Mouse (Mus musculus) cerebellum, adult 9-10 months (tissue): ENCODE results near the gene Rln1.

Experiments
- DNase-seq: peaks from one replicate; pipeline ENCODE4 v3.0.0; 2022

Rln1 gene

DNA sequence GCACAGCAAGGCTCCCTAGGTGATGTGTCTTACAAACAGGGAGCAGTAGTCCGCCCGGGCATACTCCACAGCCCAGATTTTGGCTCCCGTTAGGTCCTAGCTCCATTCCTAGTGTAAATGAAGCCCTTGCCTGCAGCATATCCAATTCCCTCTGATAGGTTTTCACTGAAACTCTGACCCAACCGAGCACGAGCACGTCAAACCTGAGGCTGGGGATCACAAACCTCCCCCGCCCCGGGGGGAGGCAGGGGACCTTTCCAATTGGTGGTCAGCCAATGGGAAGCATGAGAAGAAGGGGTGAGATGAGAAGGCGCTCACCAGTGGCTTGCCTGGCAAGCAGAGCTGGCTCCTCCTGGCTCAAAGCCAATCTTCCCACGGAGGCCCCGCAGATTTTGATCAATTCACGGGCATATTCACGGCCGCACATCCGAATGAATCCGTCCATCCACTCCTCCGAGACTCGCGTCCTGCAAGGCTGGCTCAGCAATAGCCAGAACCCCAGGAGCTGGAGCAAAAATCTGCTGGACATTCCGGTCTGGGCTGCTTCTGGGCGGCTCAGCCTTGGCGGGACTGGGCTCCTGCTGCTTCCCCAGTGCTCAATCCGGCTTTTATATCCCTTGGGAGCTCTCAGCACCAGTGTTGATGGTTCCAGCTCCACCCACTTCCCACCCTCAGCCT, at the start of gene Rln1:
Rln1 (minus strand) TSS at position 603 of the 678 bp plus-strand sequence.
- peak; percentile 21 for DNase-seq

DNA sequence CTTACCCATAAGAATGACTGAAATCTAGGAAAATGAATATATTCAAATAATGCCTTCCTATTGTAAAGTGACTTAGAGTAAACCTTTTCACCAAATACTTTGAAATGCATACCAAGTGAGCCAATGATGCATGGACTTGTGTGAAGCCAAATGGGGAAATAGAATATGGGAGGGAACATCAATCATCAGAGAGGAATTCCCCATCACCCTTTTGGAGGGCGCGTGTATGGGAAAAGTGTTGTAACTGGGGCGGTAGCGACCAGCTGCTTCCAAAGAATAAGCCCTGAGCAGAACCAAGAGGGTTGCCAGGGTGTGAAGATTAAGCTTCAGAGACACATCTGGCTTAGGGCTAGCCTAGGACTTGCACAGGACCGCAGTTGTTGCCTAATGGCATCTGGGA, 48.9 kb upstream of the Rln1 start:
- no peak for DNase-seq

DNA sequence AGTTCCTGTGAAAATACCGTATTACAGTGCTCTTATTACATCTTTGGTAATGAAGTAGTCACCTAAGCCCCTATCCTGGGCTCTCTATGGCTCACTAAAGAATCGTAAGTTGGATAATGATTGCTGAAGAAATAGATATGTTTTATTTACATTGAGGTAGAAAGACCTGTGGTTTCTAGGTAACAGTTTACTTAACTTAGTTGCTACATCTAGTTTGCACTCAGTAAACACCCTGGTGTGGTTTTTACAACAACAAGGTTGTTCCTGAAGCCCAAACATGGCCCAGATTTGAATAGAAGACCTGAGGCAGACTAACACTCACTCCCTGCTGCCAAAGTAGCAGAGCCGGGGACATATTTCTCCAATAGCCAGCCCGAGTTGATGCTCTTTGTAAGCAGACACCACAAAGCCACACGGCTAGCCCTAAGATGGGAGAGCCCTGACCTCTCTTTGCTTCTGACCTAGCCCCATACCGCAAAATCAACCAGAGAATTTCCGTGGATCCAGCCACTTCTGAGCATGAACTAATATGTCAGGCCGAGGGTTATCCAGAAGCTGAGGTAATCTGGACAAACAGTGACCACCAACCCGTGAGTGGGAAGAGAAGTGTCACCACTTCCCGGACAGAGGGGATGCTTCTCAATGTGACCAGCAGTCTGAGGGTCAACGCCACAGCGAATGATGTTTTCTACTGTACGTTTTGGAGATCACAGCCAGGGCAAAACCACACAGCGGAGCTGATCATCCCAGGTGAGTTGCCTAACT, 45.6 kb upstream of the Rln1 start:
- no peak for DNase-seq

- DNase-seq = no peak
These were observed 41.9 kb upstream of the Rln1 start for GRCm38 (mm10) chr19:29376382-29376781.

DNA sequence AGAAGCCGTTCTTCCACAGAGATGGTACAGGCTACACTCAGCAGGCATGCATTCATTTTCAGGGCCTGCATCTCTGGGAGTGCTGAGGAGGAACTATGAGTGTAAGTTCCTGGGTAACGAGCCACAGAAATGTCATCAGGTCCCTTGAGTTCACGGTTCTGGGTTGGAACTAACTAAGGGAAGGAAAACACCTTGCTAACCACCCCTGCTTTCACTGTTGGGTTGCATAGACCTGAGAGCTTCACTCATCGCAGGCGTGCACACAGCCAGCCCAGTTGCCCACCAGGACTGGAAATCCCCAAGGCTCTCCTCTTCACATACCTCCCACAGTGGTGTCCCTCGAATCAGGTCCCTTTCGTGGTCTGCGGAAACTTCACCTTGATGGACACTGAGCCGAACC, 40.5 kb upstream of the Rln1 start:
- DNase-seq = no peak

DNA sequence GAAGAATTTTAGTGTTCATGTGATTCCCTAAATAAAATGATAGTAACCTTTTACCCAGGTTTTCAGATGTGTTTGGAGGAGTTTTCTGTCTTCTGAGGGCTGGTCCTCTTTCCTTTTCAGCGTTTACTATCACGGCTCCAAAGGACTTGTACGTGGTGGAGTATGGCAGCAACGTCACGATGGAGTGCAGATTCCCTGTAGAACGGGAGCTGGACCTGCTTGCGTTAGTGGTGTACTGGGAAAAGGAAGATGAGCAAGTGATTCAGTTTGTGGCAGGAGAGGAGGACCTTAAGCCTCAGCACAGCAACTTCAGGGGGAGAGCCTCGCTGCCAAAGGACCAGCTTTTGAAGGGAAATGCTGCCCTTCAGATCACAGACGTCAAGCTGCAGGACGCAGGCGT, 39.0 kb upstream of the Rln1 start:
- no peak for DNase-seq

DNA sequence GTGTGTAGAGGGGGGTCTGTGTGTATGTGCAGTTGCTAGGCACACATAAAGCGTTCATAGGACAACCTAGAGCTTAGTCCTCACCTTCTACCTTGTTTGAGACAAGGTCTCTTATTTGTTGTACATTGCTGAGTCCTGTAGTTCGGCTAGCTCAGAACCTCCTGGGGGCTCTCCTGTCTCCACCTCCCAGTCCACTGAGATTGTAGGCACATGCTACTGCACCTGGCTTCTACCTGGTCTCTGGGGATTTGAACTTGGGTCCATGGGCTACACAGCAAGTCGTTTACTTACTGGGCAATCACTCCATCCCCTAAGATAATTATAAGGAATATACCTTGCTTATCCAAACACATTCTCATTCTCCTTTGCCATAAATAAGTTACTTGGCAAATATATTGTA, 38.2 kb upstream of the Rln1 start:
- DNase-seq = no peak

- DNase-seq = no peak
These were observed 37.7 kb upstream of the Rln1 start for GRCm38 (mm10) chr19:29372138-29372537.

- DNase-seq = no peak
These were observed 37.0 kb upstream of the Rln1 start for GRCm38 (mm10) chr19:29371284-29372081.

DNA sequence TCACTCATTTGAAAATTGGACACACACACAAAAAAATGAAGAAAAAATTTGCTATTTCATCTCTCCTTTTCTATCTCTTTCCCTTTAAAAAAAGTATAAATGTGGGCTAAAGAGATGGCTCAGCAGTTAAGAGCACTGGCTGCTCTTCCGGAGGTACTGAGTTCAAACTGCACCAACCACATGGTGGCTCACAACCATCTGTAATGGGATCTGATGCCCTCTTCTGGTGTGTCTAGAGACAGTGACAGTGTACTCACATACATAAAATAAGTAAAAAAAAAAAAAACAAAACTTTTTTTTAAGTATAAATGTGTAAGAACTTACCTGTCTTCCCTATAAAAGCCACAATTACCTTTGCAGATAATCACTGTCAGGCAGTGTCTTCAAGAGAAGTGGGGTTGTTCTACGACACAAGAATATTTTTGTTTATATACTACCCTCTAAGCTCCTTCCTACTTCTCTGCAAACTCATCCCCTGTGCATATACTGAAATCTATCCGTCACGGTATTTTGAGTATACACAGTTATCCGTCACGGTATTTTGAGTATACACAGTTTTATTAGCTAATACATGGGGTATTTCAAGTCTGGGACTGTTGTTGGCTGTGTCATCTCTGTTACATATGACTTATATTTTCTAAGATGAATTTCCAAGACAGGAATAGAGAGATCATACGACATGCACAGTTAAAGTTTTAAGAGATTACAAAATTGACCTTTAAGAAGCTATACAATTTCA, 36.2 kb upstream of the Rln1 start:
- DNase-seq = no peak

DNA sequence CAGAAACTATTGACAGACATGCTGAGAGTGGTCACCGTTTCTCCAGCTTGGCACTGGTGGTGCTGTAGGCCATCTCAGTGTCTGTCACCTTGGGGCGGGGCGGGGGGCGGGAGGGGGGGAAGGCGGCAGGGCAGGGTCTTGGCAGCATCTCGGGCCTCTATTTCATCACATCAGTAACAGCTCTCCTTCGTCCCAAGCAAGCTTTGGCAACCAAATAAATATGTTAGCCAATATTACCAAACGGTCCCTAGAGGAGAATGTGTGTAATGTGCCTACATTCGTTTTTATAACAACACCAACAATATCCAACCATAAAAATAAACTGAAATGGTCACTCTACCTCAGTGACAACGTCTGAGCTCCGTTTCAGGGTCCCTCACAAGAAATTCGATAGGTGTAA, 35.6 kb upstream of the Rln1 start:
- no peak for DNase-seq

DNA sequence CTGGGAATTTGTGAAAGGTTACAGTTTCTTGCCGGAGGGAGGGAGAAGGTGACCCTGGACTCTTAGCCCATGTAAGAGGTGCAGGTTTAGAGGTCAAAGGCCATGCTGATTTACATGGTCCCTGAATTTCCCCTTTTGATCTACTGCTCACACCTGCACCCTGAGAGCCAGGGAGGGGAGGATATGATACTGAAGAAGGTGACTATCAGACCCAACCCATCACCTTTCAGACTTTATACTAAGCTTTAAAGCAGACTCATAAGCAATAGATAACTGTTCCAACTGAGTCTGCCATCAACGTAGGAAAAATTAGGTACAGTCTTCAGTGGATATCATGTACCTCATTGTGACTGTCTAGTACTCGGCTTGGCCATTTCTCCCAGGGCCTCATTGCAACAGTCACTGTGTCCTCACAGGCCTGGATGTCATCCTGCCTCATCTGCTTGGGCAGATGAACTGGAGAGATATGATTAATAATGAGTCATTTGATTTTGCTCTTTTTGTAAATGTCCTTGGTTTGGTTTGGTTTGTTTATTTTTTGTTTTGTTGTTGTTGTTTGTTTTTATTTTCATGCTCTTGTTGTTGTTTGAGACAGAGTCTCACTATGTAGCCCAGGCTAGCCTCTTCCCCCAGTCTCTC, 34.3 kb upstream of the Rln1 start:
- DNase-seq = no peak

DNA sequence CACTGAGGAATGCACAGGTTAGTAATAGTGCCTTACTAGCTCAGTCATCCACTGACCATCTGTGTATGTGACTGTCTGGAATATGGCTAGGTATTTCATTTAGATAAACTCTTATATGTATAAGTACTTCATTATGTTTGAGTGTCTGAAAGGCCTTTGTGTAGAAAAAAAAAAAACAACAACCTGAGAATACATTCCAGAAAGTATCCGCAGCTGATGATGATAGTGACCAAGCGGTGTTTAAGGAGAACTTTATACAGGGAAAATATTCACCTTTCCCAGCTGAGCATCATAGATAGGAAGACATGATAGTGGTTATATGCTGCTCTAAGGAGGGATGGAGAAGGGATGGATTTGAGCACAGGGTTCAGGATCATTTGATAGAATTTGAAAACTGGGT, 33.6 kb upstream of the Rln1 start:
- DNase-seq = no peak

- peak; percentile 55 for DNase-seq
These were observed 32.6 kb upstream of the Rln1 start, which contains the start of the genes Plgrkt and Cd274 for GRCm38 (mm10) chr19:29366969-29367622. Plgrkt (minus strand) TSS chr19:29367390. Cd274 (plus strand) TSS chr19:29367455.

- DNase-seq = no peak
These were observed 31.9 kb upstream of the Rln1 start for GRCm38 (mm10) chr19:29366226-29366968.

DNA sequence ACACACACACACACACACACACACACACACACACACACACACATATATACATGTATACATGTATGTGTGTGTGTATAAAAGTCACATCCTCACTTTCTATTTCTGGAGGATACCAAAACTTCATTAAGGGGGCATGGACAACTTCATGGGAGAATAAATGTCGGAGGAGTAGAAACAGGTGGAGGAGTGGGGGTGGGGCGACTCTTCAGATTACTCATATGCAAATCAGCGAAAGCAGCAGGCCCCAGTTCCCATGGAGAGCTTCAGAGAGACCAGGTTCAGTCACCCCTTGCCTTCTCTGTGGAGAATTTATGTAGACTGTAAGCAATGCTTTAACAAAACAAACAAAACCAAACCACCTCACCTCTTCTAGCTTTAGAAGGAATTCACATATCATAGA, 30.6 kb upstream of the Rln1 start:
- no peak for DNase-seq

DNA sequence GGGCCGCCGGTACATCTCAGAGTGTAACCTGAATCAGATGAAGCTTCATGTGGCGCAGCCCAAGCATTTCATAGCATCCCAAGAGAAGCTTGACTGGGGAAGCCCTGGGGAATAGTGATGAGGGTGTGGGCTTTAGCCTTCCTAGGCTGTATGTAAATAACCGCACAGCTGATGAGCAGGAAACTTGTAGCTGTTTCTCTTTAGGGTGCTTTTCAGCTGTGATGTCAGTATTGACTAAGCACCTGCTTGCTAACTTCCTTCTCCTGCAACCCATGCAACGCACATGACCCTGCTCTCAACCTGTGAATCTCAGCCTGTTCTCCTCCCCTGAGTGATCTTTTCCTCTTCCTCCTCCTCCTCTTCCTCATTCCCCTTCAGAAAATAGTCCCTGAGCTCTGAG, 29.6 kb upstream of the Rln1 start:
- DNase-seq = no peak

DNA sequence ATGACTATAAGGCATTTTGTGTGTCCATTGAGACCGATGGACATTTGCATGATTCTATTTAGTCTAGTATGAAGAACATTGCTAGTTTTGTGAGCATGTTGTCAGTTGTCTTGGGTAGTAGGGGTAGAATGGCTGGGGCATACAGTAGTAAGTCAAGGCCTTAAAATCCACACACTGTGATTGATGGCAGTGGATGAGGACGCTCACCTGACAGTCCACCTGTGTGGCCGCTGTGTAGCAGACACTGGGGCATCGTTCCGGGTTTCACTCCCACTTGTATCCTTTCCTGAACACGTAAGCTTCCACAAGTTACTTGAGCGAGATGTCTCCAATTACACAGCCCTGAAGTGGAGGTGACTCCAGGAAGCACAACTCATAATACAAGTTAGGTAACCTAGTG, 29.1 kb upstream of the Rln1 start:
- DNase-seq = no peak

- DNase-seq = no peak
These were observed 27.9 kb upstream of the Rln1 start for GRCm38 (mm10) chr19:29362173-29362930.

DNA sequence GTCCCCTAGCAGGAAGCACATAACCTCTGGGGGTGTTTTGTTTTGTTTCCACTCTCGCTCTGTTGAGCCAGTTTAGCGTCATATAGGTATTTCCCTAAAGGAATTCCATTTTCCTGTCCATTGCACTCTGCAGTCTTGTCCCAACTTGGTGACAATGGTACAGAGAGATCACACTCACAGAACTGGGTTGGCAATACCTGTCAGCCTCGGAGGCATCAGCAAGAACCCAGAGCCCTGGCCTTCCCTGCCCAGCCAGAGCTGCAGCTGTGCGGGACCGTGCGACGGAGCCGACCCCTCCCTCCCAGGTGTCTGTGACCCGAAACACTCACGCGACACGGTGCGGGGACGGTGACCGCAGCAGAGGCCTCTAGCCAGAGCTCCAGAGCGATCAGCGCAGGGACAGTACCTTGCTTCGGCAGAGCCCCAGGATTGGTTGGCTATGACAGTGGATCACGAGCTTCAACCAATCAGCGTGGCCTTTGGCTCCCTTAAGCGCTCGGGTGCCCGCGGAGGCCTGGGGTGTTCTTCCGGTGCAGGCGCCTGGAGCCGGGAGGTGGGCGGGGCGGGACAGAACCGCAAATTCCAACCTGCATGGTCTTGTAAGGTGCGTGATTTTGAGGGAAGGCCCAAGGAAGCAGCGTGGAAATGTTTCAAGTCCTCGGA, 27.1 kb upstream of the Rln1 start:
- DNase-seq = peak; percentile 94
